ENCODE assay signal across 22 mouse cellular contexts in the genomic region with DNA sequence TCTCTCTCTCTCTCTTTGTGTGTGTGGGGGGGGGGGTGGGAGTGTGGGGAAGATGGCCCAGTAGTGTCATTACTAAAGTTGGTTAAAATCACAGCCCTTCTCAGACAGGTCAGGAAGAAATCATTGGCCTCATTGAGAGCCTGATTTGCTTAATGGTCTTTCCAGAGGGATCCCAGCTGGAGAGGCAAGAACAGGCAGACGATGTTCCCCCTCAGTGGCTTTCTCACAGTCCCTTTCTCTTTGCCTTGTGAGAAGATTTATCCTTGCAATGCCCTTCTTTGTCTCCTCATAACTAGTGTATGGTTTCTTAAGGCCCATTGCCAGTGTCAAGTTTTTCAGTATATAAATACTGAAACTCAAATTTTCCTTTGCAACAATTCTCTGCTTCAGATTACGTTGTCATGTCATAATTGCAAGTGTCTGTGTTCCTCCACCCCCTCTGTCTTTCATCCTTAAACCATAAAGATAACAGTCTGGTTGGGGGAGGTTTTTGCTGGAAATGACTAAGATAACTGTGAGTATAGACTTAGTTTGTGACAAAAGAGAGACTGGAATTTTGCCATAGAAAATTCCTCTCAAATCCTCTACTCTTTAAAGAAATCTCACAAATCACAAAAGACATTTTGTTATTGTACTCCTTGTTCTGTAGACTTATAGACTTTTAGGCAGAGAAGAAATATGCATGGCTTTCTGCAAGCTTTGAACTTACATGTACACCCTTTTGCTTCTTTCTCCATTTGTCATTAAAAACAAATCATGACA.
DNase-seq lines count a peak whose midpoint lies in the region; ATAC-seq and TF ChIP-seq lines count a peak whose summit lies in the region.
"Had no signal": no experiment of that assay in that cellular context is flagged by ENCODE, and none has a peak within 500 bp of the region (broad histone marks: within the 10 kb centered on the region; RNA-seq: fewer than 3 reads in every experiment).

No protein-coding gene starts in this region.

- no peaks in the 10 kb centered on the region for H3K36me3 ChIP-seq in lung, postnatal 0 days (ENCODE audit: insufficient read depth, low read length)
- no peaks in the 10 kb centered on the region for H3K36me3 ChIP-seq in stomach, embryonic 16.5 days (ENCODE audit: control insufficient read depth, insufficient read depth, low read length)
- H3K36me3 ChIP-seq: embryonic facial prominence, embryonic 12.5 days; heart, embryonic 10.5 days; hindbrain, embryonic 12.5 days; midbrain, embryonic 13.5 days; neural tube, embryonic 13.5 days had no signal

- no peaks in the 10 kb centered on the region for H3K4me1 ChIP-seq in lung, postnatal 0 days (ENCODE audit: insufficient read depth, low read depth, low read length)
- H3K4me1 ChIP-seq in stomach, embryonic 16.5 days (ENCODE audit: control insufficient read depth, insufficient read depth, low read length), result no peaks in the 10 kb centered on the region
- H3K4me1 ChIP-seq: embryonic facial prominence, embryonic 12.5 days; heart, embryonic 10.5 days; hindbrain, embryonic 12.5 days; midbrain, embryonic 13.5 days; neural tube, embryonic 13.5 days had no signal

- no peak overlapping the region for H3K4me2 ChIP-seq in lung, postnatal 0 days (replicated peaks; ENCODE audit: low read depth, low read length)
- H3K4me2 ChIP-seq in stomach, embryonic 16.5 days (ENCODE audit: low read depth, low read length), result no peak overlapping the region
- H3K4me2 ChIP-seq: embryonic facial prominence, embryonic 12.5 days; hindbrain, embryonic 12.5 days; midbrain, embryonic 13.5 days; neural tube, embryonic 13.5 days had no signal

- 20% methylated on average over 2 of the region's 2 CpGs for WGBS in lung, postnatal 0 days
- 21% methylated on average over 2 of the region's 2 CpGs for WGBS in stomach, embryonic 16.5 days

- no peaks in the 10 kb centered on the region for H3K27me3 ChIP-seq in lung, postnatal 0 days (replicated peaks; ENCODE audit: insufficient read depth, low read length)
- no peaks in the 10 kb centered on the region for H3K27me3 ChIP-seq in stomach, embryonic 16.5 days (ENCODE audit: control insufficient read depth, insufficient read depth, low read length)
- H3K27me3 ChIP-seq: embryonic facial prominence, embryonic 12.5 days; hindbrain, embryonic 12.5 days; midbrain, embryonic 13.5 days; neural tube, embryonic 13.5 days; Patski had no signal

- H3K9me3 ChIP-seq in lung, postnatal 0 days (ENCODE audit: low read length), result no peaks in the 10 kb centered on the region
- H3K9me3 ChIP-seq in stomach, embryonic 16.5 days (replicated peaks; ENCODE audit: control insufficient read depth, low read length), result no peaks in the 10 kb centered on the region
- H3K9me3 ChIP-seq: embryonic facial prominence, embryonic 12.5 days; heart, embryonic 10.5 days; hindbrain, embryonic 12.5 days; midbrain, embryonic 13.5 days; neural tube, embryonic 13.5 days had no signal

- H3K9ac ChIP-seq in lung, postnatal 0 days (replicated peaks; ENCODE audit: low read depth), result no peak overlapping the region
- H3K9ac ChIP-seq in stomach, embryonic 16.5 days (ENCODE audit: low read length), result no peak overlapping the region
- H3K9ac ChIP-seq: embryonic facial prominence, embryonic 12.5 days; forebrain, postnatal 0 days; hindbrain, embryonic 12.5 days; liver, embryonic 14.5 days; midbrain, embryonic 13.5 days; neural tube, embryonic 13.5 days had no signal

- no peak for TF ChIP-seq EP300 in lung, postnatal 0 days (IDR thresholded peaks at IDR 0.05)

- DNase-seq in frontal cortex, postnatal 10 days (ENCODE audit: low spot score in 2 of 2), result no peak
- peak; percentile 37 for DNase-seq in kidney, postnatal 10 days
- DNase-seq in kidney, postnatal 25 days, result no peak
- peak; percentile 49 for DNase-seq in lung, postnatal 0 days (ENCODE audit: low spot score)
- DNase-seq in lung, postnatal 25 days (ENCODE audit: low spot score), result no peak
- DNase-seq in thymus, postnatal 25 days, result no peak
- DNase-seq: adrenal gland, adult 8-10 months; cerebellum, adult 9-11 months; forebrain, postnatal 0 days; gastrocnemius, adult 2 months; heart, postnatal 14 days; spleen, adult 18-20 months had no signal

- no peak for TF ChIP-seq CTCF in lung, postnatal 0 days (IDR thresholded peaks at IDR 0.05)

- no peak overlapping the region for H3K27ac ChIP-seq in lung, postnatal 0 days (ENCODE audit: low read length)
- H3K27ac ChIP-seq in stomach, embryonic 16.5 days (ENCODE audit: low read length), result peak overlapping the region; percentile 71
- H3K27ac ChIP-seq: embryonic facial prominence, embryonic 12.5 days; gastrocnemius, adult 2 months; heart, embryonic 10.5 days; hindbrain, embryonic 12.5 days; liver, embryonic 14.5 days; midbrain, embryonic 13.5 days; neural tube, embryonic 13.5 days had no signal

- H3K4me3 ChIP-seq in lung, postnatal 0 days (ENCODE audit: low read depth, low read length), result no peak overlapping the region
- H3K4me3 ChIP-seq in stomach, embryonic 16.5 days (replicated peaks; ENCODE audit: low read length), result no peak overlapping the region
- H3K4me3 ChIP-seq: embryonic facial prominence, embryonic 12.5 days; gastrocnemius, adult 2 months; heart, embryonic 10.5 days; hindbrain, embryonic 12.5 days; midbrain, embryonic 13.5 days; neural tube, embryonic 13.5 days had no signal

- ATAC-seq in frontal cortex, adult (ENCODE audit: low TSS enrichment), result peak; percentile 84
- ATAC-seq in lung, postnatal 0 days, result 0 out of 2 replicates have a peak, but pooled peaks have one; percentile 19
- ATAC-seq in stomach, embryonic 16.5 days (ENCODE audit: insufficient read depth, low FRiP score), result peak; percentile 77
- ATAC-seq: CD4-positive, CD25-positive, alpha-beta regulatory T cell, adult 4 months; forebrain, postnatal 0 days; midbrain, embryonic 13.5 days; Patski had no signal

Comparison
In these comparisons a context has a peak if more than half of its experiments do, and no peak if none do; other contexts are left out.
1. DNase-seq: peak in kidney, postnatal 10 days (single experiment) and lung, postnatal 0 days (single experiment); none in frontal cortex, postnatal 10 days (0 of 2), kidney, postnatal 25 days (0 of 2), lung, postnatal 25 days (single experiment) and thymus, postnatal 25 days (single experiment).
2. ATAC-seq: peak in every context shown above with its lines; median percentile 84 in frontal cortex, adult; 77 in stomach, embryonic 16.5 days; 19 in lung, postnatal 0 days.